Mouse (Mus musculus): ENCODE measurements at regions not wholly inside any gene's neighbourhood (a gene's known extent, or its start where the extent isn't known, plus 50 kb on each side); places are given as distances from the start of the nearest gene placed in this dataset.

DNA sequence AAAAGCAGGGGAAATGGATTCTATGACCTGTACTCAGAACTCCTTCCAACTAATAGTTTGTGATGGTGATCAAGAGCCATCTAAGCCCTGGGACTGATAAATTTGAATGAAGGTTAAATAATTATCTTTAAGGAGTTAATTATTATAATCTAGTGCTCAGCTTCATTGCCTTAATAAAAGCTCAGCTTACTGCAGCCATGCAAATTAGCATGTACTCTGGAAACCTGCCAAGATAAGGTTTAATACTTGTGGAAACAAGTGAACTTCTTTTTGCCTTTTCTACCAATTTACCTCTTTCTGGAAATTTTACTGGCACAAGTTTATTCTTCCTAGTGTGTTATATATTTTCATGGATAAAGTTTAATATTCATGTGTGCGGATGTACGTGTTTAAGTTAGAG, 1448.2 kb upstream of the Cntnap5a start:
- DNase-seq, result peak in 1 of 2 experiments; percentile 5

Data from kidney, adult 8-10 months (tissue).